Mouse (Mus musculus) lung, adult 2 months (tissue): Measurements from ENCODE around the gene Spocd1. TPM values are rescaled to one million over a fixed set of nuclear protein-coding genes. Genes with fewer than 3 reads are reported as not detected.

Experiments
- DNase-seq: peaks from one replicate; pipeline ENCODE4 v3.0.0; 2022
- H3K4me1 ChIP-seq: fragments of 200-500 bp; 2 replicates; pipeline ENCODE4 v1.6.1; 2011; ENCODE audit warnings: low read length; ENCODE audit not compliant: control insufficient read depth, insufficient read depth
- H3K4me3 ChIP-seq: fragments of 200-500 bp; replicated peaks from 2 replicates; pipeline ENCODE3; 2011; ENCODE audit warnings: low read depth, mild to moderate bottlenecking, control low read depth, low read length; ENCODE audit errors: extremely low read depth
- CTCF ChIP-seq: fragments of 200-500 bp; IDR thresholded peaks from 2 replicates; pipeline ENCODE4 v1.5.1; 2011; ENCODE audit warnings: mild to moderate bottlenecking, low read length, control low read depth; ENCODE audit not compliant: insufficient read depth
- POLR2A ChIP-seq: fragments of 200-500 bp; IDR thresholded peaks from 2 replicates; pipeline ENCODE4 v1.6.1; 2011; ENCODE audit warnings: low read depth, mild to moderate bottlenecking, control low read depth, low read length, borderline replicate concordance; ENCODE audit errors: extremely low read depth
- WGBS: fragments of 180-500 bp; shearing (Covaris S2); methylation state at CpG from one replicate; pipeline ENCODE4 v1.1.7; 2018; 5-methylcytosine and 5-hydroxymethylcytosine counted together
- polyA plus RNA-seq: library from polyadenylated mRNA; depleted of rRNA; stranded (reverse); fragments of >200 nt; gene quantifications from 2 replicates; pipeline ENCODE4 v1.2.3, GENCODE M21; 2012

The Spocd1 gene
- polyA plus RNA-seq, 1 experiment = not detected

DNA sequence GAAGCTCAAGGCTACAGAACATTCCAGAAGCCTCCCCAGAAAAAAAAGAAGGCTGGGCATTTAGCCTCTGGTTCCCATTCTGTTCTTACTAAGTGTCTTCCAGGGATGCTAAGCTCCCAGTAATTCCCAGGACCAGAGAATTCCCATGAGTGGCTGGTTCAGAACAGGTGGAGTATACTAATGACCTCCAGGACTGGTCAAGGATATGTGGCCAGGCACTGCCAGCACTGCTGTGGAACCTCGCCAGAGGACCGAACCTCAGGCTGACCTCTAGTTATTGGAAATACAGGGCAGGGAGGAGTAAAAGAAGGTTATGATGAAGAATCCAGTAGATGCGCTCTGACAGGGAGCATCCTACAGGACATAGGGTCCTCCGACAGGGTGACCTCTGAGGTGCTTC lies 26.7 kb upstream of the Spocd1 start:
- TF ChIP-seq CTCF (no peak), POLR2A (no peak)
- 84% methylated on average over 4 of the region's 4 CpGs for WGBS
- no peak overlapping the region for H3K4me3 ChIP-seq
- no peak for DNase-seq
- H3K4me1 ChIP-seq = no peaks in the 10 kb centered on the region

DNA sequence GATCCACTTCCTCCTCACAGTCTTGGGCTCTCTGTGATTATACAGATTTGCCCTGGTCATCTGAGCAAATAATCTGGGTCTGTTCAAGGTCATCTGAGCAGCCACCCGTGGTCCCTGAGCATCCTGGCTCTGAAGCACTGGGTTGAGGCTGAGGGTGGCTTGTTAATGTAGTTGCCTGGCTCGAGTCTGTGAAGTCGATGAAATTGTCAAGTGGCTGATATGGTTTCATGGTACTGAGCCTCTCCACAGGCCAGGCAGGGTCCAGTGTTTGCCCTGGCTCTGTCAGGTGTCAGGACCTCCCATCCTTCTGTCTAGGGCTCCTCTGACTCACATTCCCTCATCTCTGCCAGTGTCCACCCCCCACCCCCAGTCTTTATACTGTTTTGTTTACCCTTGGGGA lies 25.5 kb upstream of the Spocd1 start:
- no peak overlapping the region for H3K4me3 ChIP-seq
- TF ChIP-seq POLR2A (no peak), CTCF (no peak)
- no peaks in the 10 kb centered on the region for H3K4me1 ChIP-seq
- 39% methylated on average over 3 of the region's 3 CpGs for WGBS
- DNase-seq = no peak

- Histone ChIP-seq H3K4me3 (no peak overlapping the region), H3K4me1 (0 out of 2 replicates have a peak, but pooled peaks cover 2% of the 10 kb centered on the region)
- 94% methylated on average over 3 of the region's 3 CpGs for WGBS
- TF ChIP-seq CTCF (no peak), POLR2A (no peak)
- no peak for DNase-seq
Measured at GRCm38 (mm10) chr4:129905032-129905431, 24.0 kb upstream of the Spocd1 start.

GRCm38 (mm10) chr4:129906016-129906415 lies 23.0 kb upstream of the Spocd1 start:
- no peak overlapping the region for H3K4me3 ChIP-seq
- H3K4me1 ChIP-seq = 0 out of 2 replicates have a peak, but pooled peaks cover 2% of the 10 kb centered on the region
- WGBS = 61% methylated on average over 13 of the region's 13 CpGs
- TF ChIP-seq POLR2A (no peak), CTCF (no peak)
- DNase-seq = no peak

DNA sequence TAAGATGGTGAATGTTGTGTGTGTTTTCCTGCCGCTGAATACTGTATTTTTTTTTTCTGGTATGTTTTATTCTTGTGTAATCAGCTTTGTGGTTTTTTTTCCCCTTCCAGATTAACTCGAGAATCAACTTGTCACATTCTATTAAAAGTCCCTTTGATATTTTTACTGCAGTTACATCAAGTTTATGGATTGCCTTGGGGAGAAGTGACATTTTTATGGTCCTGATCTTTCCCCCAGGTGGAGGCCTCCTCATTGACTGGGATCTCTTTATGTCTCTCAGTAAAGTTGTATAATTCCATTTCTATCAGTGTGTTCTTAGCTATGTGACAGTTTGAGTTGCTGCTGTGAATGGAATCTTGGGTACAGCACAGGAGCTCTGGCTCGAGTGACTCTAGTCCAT lies 20.2 kb upstream of the Spocd1 start:
- Histone ChIP-seq H3K4me3 (no peak overlapping the region), H3K4me1 (peaks cover 10% of the 10 kb centered on the region; the same call in 1 of the 2 replicates)
- no peak for DNase-seq
- 44% methylated on average over 3 of the region's 3 CpGs for WGBS
- TF ChIP-seq CTCF = no peak
- TF ChIP-seq POLR2A = no peak

DNA sequence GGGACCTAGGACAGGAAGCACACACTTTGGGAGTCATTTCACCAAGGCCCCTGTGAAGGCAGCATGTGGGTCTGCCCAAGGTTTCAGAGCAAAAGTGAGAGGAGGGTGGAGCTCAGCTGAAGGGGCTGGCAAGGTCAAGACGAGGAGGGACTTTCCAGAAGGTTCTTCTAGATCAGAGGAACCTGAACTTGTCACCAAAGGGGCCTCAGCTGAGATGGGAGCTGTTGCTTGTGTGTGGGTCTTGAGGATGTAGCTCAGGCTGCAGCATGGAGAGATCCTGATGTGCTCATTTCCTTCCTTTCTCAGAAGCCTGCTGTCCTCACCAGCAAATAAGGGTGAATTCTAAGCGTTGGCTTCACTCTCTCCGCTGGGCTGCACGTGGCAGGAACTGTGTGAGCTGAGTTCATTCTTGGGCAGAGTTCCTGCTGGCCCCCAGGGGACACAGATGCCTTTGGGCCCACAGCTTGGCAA lies 19.8 kb upstream of the Spocd1 start:
- Histone ChIP-seq H3K4me1 (peaks cover 12% of the 10 kb centered on the region; the same call in 1 of the 2 replicates), H3K4me3 (no peak overlapping the region)
- TF ChIP-seq POLR2A (no peak), CTCF (no peak)
- 32% methylated on average over 4 of the region's 4 CpGs for WGBS
- no peak for DNase-seq

- DNase-seq = no peak
- Histone ChIP-seq H3K4me1 (peaks cover 18% of the 10 kb centered on the region), H3K4me3 (no peak overlapping the region)
- no peak for TF ChIP-seq CTCF
- TF ChIP-seq POLR2A = no peak
- 72% methylated on average over 3 of the region's 3 CpGs for WGBS
Measured at GRCm38 (mm10) chr4:129912998-129913397, 16.1 kb upstream of the Spocd1 start.

DNA sequence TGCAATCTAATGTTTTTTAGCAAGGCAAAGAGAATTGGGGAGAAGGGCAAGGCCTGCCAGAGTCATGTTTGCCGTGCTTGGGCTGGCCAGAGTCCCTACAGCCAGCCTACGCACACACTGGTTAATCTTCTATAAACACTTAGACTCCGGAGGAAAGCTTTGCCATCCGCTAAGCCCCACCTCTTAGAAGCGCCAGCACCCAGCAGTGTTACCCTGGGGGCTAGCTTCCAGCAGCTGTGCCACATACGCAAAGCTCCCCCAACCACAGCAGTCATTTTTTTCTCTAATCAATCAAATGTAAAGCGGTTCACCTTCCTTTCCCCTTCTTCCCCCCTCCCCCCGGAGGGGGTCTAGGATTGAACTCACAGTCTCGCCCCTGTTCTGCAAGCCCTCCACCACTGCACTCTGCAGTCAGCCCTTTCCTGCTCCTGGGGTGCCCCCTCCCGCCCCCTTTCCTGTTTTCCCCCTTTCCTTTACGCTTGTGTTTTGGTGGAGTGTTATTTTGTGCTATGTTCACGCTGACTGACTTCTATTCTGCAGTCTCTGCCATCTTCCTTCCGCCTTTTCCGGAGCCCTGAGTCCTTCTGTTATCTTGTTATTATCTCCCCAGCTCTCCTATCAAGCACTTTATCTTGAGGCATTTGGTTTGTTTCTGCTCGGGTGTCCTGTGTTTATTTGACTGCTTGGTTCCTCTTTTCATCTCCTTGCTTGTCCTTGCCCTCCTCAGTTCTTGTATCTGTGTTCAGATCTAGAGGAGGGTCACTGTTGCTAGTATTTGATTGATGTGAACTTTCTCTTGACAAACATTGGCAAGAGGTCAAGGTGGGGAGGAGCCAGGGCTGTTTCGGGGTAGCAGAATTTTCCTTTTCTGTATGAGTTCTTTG lies 15.0 kb upstream of the Spocd1 start:
- no peak for TF ChIP-seq CTCF
- WGBS = 1% methylated on average over 16 of the region's 16 CpGs
- H3K4me3 ChIP-seq = peak overlapping the region; percentile 21
- peaks cover 18% of the 10 kb centered on the region for H3K4me1 ChIP-seq
- peak; percentile 48 for DNase-seq

GRCm38 (mm10) chr4:129914686-129915085 lies 14.4 kb upstream of the Spocd1 start:
- 58% methylated on average over 4 of the region's 4 CpGs for WGBS
- DNase-seq = no peak
- no peak for TF ChIP-seq POLR2A
- TF ChIP-seq CTCF = no peak
- Histone ChIP-seq H3K4me1 (peaks cover 17% of the 10 kb centered on the region), H3K4me3 (no peak overlapping the region)

DNA sequence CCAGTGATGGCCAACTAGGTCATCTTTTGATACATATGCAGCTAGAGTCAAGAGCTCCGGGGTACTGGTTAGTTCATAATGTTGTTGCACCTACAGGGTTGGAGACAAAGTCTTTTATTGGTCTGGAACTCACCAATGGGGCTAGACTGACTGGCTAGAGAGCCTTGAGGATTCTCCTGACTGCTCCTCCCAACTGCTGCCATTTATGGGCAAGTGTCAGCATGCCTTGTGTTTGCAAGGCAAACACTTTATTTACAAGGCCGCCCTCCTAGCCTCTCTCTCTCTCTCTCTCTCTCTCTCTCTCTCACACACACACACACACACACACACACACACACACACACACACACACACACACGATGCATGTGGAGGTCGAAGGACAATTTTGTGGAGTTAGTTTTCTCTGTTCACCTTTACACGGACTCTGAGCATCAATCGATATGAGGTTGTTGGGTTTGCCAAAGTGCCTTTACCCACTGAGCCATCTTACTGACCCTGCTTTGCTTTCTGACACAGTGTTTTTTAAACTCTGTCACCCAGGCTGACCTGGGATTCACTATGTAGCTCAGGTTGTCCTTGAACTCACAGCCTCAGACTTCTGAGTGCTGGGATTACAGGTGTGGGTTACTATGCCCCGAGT lies 13.6 kb upstream of the Spocd1 start:
- no peak for DNase-seq
- 78% methylated on average over 7 of the region's 7 CpGs for WGBS
- TF ChIP-seq POLR2A (no peak), CTCF (no peak)
- H3K4me3 ChIP-seq = no peak overlapping the region
- H3K4me1 ChIP-seq = peaks cover 16% of the 10 kb centered on the region
